Mouse (Mus musculus) hindbrain, embryonic 14.5 days (tissue): ENCODE results near the gene Gm4792. TPM values are rescaled to one million over a fixed set of nuclear protein-coding genes. Genes with fewer than 3 reads are reported as not detected.

ENCODE experiments used
- ATAC-seq: fragments of 200-750 bp; cut with Nextera tagmentation; 2 replicates; pipeline ENCODE4 v1.8.0; 2017; ENCODE audit warnings: moderate number of reproducible peaks, mild to moderate bottlenecking, moderate TSS enrichment, moderate library complexity; ENCODE audit not compliant: low FRiP score
- DNase-seq: peaks from one replicate; pipeline ENCODE4 v3.0.0-alpha.2; 2015; ENCODE audit warnings: low spot score
- H3K27ac ChIP-seq: fragments of 300-500 bp; sonication (generic); 2 replicates; pipeline ENCODE4 v1.5.1; 2014; ENCODE audit warnings: mild to moderate bottlenecking, moderate library complexity
- H3K27me3 ChIP-seq: fragments of 300-500 bp; sonication (generic); 2 replicates; pipeline ENCODE4 v1.6.1; 2014; ENCODE audit warnings: mild to moderate bottlenecking, low read length, mixed read lengths; ENCODE audit not compliant: control insufficient read depth, insufficient read depth
- H3K36me3 ChIP-seq: fragments of 300-500 bp; sonication (generic); replicated peaks from 2 replicates; pipeline ENCODE4 v1.6.1; 2014; ENCODE audit not compliant: control insufficient read depth, insufficient read depth
- H3K4me1 ChIP-seq: fragments of 300-500 bp; sonication (generic); replicated peaks from 2 replicates; pipeline ENCODE4 v1.6.1; 2014; ENCODE audit warnings: antibody characterized with exemption, low read length, mixed read lengths; ENCODE audit not compliant: control insufficient read depth, insufficient read depth
- H3K4me2 ChIP-seq: fragments of 300-500 bp; sonication (generic); replicated peaks from 2 replicates; pipeline ENCODE4 v1.6.1; 2014; ENCODE audit warnings: mild to moderate bottlenecking, moderate library complexity
- H3K4me3 ChIP-seq: fragments of 300-500 bp; sonication (generic); replicated peaks from 2 replicates; pipeline ENCODE4 v1.5.1; 2014; ENCODE audit warnings: mild to moderate bottlenecking, low read length
- H3K9ac ChIP-seq: fragments of 300-500 bp; sonication (generic); 2 replicates; pipeline ENCODE4 v1.6.1; 2014
- H3K9me3 ChIP-seq: fragments of 300-500 bp; sonication (generic); 2 replicates; pipeline ENCODE4 v1.6.1; 2016; ENCODE audit warnings: low read length; ENCODE audit not compliant: control insufficient read depth
- WGBS: fragments of 180-500 bp; shearing (Covaris S2); extraction: QIAGEN DNeasy Blood & Tissue Kit; methylation state at CpG from one replicate; pipeline ENCODE4 v1.1.7; 2014; 5-methylcytosine and 5-hydroxymethylcytosine counted together
- polyA plus RNA-seq: library from polyadenylated mRNA; unstranded; fragments of >200 nt; fragmentation: Nextera tagmentation; extraction: Ambion mirVana; gene quantifications from 2 replicates; pipeline ENCODE4 v1.2.1, GENCODE M21; 2014

Gene Gm4792
- polyA plus RNA-seq, 1 experiment from 2014 or later, result 0.35 TPM

- DNase-seq, result no peak
- peaks cover 11% of the 10 kb centered on the region; the same call in 1 of the 2 replicates for H3K4me1 ChIP-seq
- H3K9ac ChIP-seq, result no peak overlapping the region
- WGBS, result 72% methylated on average over 8 of the region's 8 CpGs
- H3K27ac ChIP-seq, result no peak overlapping the region
- H3K9me3 ChIP-seq, result no peaks in the 10 kb centered on the region
- no peak overlapping the region for H3K4me2 ChIP-seq
- H3K27me3 ChIP-seq, result no peaks in the 10 kb centered on the region
- no peak overlapping the region for H3K4me3 ChIP-seq
- no peak for ATAC-seq
- no peaks in the 10 kb centered on the region for H3K36me3 ChIP-seq
Measured at GRCm38 (mm10) chr10:94282179-94282578, 16.3 kb downstream of the Gm4792 start.

- Histone ChIP-seq H3K27me3 (no peaks in the 10 kb centered on the region), H3K36me3 (no peaks in the 10 kb centered on the region), H3K9me3 (no peaks in the 10 kb centered on the region), H3K4me2 (no peak overlapping the region), H3K9ac (no peak overlapping the region), H3K4me3 (no peak overlapping the region), H3K27ac (no peak overlapping the region), H3K4me1 (peaks cover 11% of the 10 kb centered on the region; the same call in 1 of the 2 replicates)
- ATAC-seq (no peak), DNase-seq (no peak)
- WGBS, result 50% methylated on average over 2 of the region's 2 CpGs
Measured at GRCm38 (mm10) chr10:94276511-94276910, 22.0 kb downstream of the Gm4792 start.

- H3K4me3 ChIP-seq, result no peak overlapping the region
Measured at GRCm38 (mm10) chr10:94275321-94275720, 23.2 kb downstream of the Gm4792 start.

GRCm38 (mm10) chr10:94265656-94266542, 32.6 kb downstream of the Gm4792 start:
- Histone ChIP-seq H3K9ac (no peak overlapping the region), H3K9me3 (no peaks in the 10 kb centered on the region), H3K36me3 (no peaks in the 10 kb centered on the region), H3K27ac (peak overlapping the region; percentile 38), H3K27me3 (no peaks in the 10 kb centered on the region), H3K4me2 (no peak overlapping the region), H3K4me3 (no peak overlapping the region), H3K4me1 (0 out of 2 replicates have a peak, but pooled peaks cover 5% of the 10 kb centered on the region)
- ATAC-seq, result peak; percentile 57; the same call in 1 of the 2 replicates
- DNase-seq, result no peak
- 44% methylated on average over 17 of the region's 17 CpGs for WGBS

More at GRCm38 (mm10) chr10:94275321-94275720, 23.2 kb downstream of the Gm4792 start:
- no peak overlapping the region for H3K9ac ChIP-seq
- peaks cover 16% of the 10 kb centered on the region; the same call in 1 of the 2 replicates for H3K4me1 ChIP-seq
- no peak for ATAC-seq
- no peaks in the 10 kb centered on the region for H3K36me3 ChIP-seq
- H3K27me3 ChIP-seq, result no peaks in the 10 kb centered on the region
- WGBS, result 18% methylated on average over 3 of the region's 3 CpGs
- DNase-seq, result no peak
- H3K4me2 ChIP-seq, result no peak overlapping the region
- H3K27ac ChIP-seq, result no peak overlapping the region
- no peaks in the 10 kb centered on the region for H3K9me3 ChIP-seq

GRCm38 (mm10) chr10:94263211-94263610, 35.3 kb downstream of the Gm4792 start:
- DNase-seq, result no peak
- Histone ChIP-seq H3K9ac (no peak overlapping the region), H3K27me3 (no peaks in the 10 kb centered on the region), H3K4me1 (0 out of 2 replicates have a peak, but pooled peaks cover 5% of the 10 kb centered on the region), H3K27ac (no peak overlapping the region), H3K36me3 (no peaks in the 10 kb centered on the region), H3K4me3 (no peak overlapping the region), H3K9me3 (no peaks in the 10 kb centered on the region), H3K4me2 (no peak overlapping the region)
- no peak for ATAC-seq
- 75% methylated on average over 3 of the region's 3 CpGs for WGBS

GRCm38 (mm10) chr10:94262646-94263045, 35.9 kb downstream of the Gm4792 start:
- 0 out of 2 replicates have a peak, but pooled peaks cover 5% of the 10 kb centered on the region for H3K4me1 ChIP-seq
- H3K9me3 ChIP-seq, result no peaks in the 10 kb centered on the region
- no peak for DNase-seq
- H3K36me3 ChIP-seq, result no peaks in the 10 kb centered on the region
- no peak overlapping the region for H3K4me3 ChIP-seq
- H3K27ac ChIP-seq, result no peak overlapping the region
- no peak overlapping the region for H3K4me2 ChIP-seq
- no peak for ATAC-seq
- WGBS, result 91% methylated on average over 13 of the region's 13 CpGs
- H3K27me3 ChIP-seq, result no peaks in the 10 kb centered on the region
- H3K9ac ChIP-seq, result no peak overlapping the region

- H3K9ac ChIP-seq, result no peak overlapping the region
- H3K4me1 ChIP-seq, result no peaks in the 10 kb centered on the region
- no peaks in the 10 kb centered on the region for H3K27me3 ChIP-seq
- ATAC-seq, result no peak
- H3K36me3 ChIP-seq, result no peaks in the 10 kb centered on the region
- DNase-seq, result no peak
- H3K9me3 ChIP-seq, result no peaks in the 10 kb centered on the region
- 84% methylated on average over 1 of the region's 1 CpGs for WGBS
- no peak overlapping the region for H3K4me3 ChIP-seq
- no peak overlapping the region for H3K4me2 ChIP-seq
- H3K27ac ChIP-seq, result no peak overlapping the region
Measured at GRCm38 (mm10) chr10:94260544-94260943, 38.0 kb downstream of the Gm4792 start.

- H3K9me3 ChIP-seq, result no peaks in the 10 kb centered on the region
- no peaks in the 10 kb centered on the region for H3K27me3 ChIP-seq
- DNase-seq, result no peak
- no peak overlapping the region for H3K4me3 ChIP-seq
- H3K36me3 ChIP-seq, result no peaks in the 10 kb centered on the region
- WGBS, result 92% methylated on average over 4 of the region's 4 CpGs
- H3K9ac ChIP-seq, result no peak overlapping the region
- no peak for ATAC-seq
- H3K27ac ChIP-seq, result no peak overlapping the region
- no peaks in the 10 kb centered on the region for H3K4me1 ChIP-seq
- no peak overlapping the region for H3K4me2 ChIP-seq
Measured at GRCm38 (mm10) chr10:94256518-94256917, 42.0 kb downstream of the Gm4792 start.

GRCm38 (mm10) chr10:94255744-94256143, 42.8 kb downstream of the Gm4792 start:
- Histone ChIP-seq H3K9me3 (no peaks in the 10 kb centered on the region), H3K27ac (no peak overlapping the region), H3K4me2 (no peak overlapping the region), H3K4me3 (no peak overlapping the region), H3K36me3 (no peaks in the 10 kb centered on the region), H3K27me3 (no peaks in the 10 kb centered on the region), H3K9ac (no peak overlapping the region), H3K4me1 (no peaks in the 10 kb centered on the region)
- no peak for ATAC-seq
- 51% methylated on average over 6 of the region's 6 CpGs for WGBS
- DNase-seq, result no peak
